Mouse (Mus musculus) forebrain, embryonic 14.5 days (tissue): ENCODE data around the gene Gm48552. TPM values are rescaled to one million over a fixed set of nuclear protein-coding genes. Genes with fewer than 3 reads are reported as not detected.

ENCODE experiments used
- ATAC-seq: fragments of 200-750 bp; cut with Nextera tagmentation; 2 replicates; pipeline ENCODE4 v1.8.0; 2017; ENCODE audit warnings: mild to moderate bottlenecking, moderate library complexity
- DNase-seq: peaks from one replicate; pipeline ENCODE4 v3.0.0-alpha.2; 2015; ENCODE audit warnings: low spot score
- H3K27ac ChIP-seq: fragments of 300-500 bp; sonication (generic); 2 replicates; pipeline ENCODE4 v1.5.1; 2014; ENCODE audit warnings: low read depth, mild to moderate bottlenecking, control low read depth, low read length, moderate library complexity
- H3K27me3 ChIP-seq: fragments of 300-500 bp; sonication (generic); replicated peaks from 2 replicates; pipeline ENCODE4 v1.6.1; 2014; ENCODE audit warnings: low read length, control low read depth, mixed read lengths; ENCODE audit not compliant: control insufficient read depth, insufficient read depth
- H3K36me3 ChIP-seq: fragments of 300-500 bp; sonication (generic); 2 replicates; pipeline ENCODE4 v1.6.1; 2014; ENCODE audit warnings: low read length, control low read depth; ENCODE audit not compliant: control insufficient read depth, insufficient read depth
- H3K4me1 ChIP-seq: fragments of 300-500 bp; sonication (generic); 2 replicates; pipeline ENCODE4 v1.6.1; 2014; ENCODE audit warnings: antibody characterized with exemption, low read length, control low read depth; ENCODE audit not compliant: control insufficient read depth, insufficient read depth
- H3K4me2 ChIP-seq: fragments of 300-500 bp; sonication (generic); 2 replicates; pipeline ENCODE4 v1.6.1; 2014; ENCODE audit warnings: mild to moderate bottlenecking, control low read depth, low read length
- H3K4me3 ChIP-seq: fragments of 300-500 bp; sonication (generic); 2 replicates; pipeline ENCODE4 v1.5.1; 2014; ENCODE audit warnings: low read depth, low read length, control low read depth
- H3K9ac ChIP-seq: fragments of 300-500 bp; sonication (generic); 2 replicates; pipeline ENCODE4 v1.6.1; 2014; ENCODE audit warnings: mild to moderate bottlenecking, low read length, control low read depth, moderate library complexity
- H3K9me3 ChIP-seq: fragments of 300-500 bp; sonication (generic); replicated peaks from 2 replicates; pipeline ENCODE4 v1.6.1; 2016; ENCODE audit warnings: low read length, control low read depth, mixed read lengths; ENCODE audit not compliant: control insufficient read depth
- WGBS: fragments of 180-500 bp; shearing (Covaris S2); extraction: QIAGEN DNeasy Blood & Tissue Kit; methylation state at CpG from one replicate; pipeline ENCODE4 v1.1.7; 2014; 5-methylcytosine and 5-hydroxymethylcytosine counted together
- polyA plus RNA-seq: library from polyadenylated mRNA; unstranded; fragments of >200 nt; fragmentation: Nextera tagmentation; extraction: Ambion mirVana; gene quantifications from 2 replicates; pipeline ENCODE4 v1.2.1, GENCODE M21; 2014

Gm48552 gene
- polyA plus RNA-seq, 1 experiment from 2014 or later, result 0.65 TPM

DNA sequence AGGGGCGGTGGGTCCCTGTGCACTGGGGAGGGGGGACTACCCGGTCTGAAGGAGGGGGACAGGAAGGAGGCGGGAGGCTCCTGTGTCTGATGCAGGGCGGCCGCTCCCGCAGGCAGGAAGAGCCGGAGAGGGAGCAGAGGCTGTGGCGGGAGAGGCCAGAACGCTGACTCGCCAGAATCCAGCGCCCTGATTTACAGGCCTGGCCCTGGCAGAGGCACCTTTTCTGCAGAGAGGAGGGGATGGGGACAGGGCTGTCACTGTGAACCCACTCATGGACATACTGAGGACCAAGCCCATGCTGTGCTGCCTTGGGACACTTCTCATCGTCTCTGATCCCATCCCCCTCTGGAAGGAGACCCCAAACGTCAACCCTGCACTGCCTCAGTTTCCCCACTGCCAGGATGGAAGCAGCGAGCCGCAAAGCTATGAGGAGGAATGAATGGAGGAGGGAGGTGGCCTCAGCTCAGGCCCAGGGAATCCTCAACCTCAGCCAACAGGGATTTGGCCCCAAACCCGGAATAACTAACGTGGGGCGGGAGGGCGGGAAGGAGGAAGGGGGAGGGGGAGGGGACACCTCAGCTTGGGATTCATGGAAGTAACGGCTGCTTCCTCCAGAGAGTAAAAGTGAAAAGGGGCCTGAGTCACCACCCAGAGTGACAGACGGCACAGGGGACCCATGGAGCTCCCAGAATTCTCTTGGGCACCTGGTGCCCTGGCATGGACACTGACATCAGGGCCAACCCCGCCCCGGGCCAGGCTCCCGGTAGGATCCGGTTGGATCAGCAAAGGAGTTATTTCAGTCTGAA is 35.6 kb downstream of the Gm48552 start:
- 0 out of 2 replicates have a peak, but pooled peaks have one; percentile 18 for ATAC-seq
- 0 out of 2 replicates have a peak, but pooled peaks cover 8% of the 10 kb centered on the region for H3K27me3 ChIP-seq
- peaks cover 10% of the 10 kb centered on the region for H3K36me3 ChIP-seq
- H3K4me2 ChIP-seq, result peak overlapping the region; percentile 71
- H3K4me3 ChIP-seq, result no peak overlapping the region
- peak; percentile 63 for DNase-seq
- peaks cover 17% of the 10 kb centered on the region for H3K4me1 ChIP-seq
- peak overlapping the region; percentile 30 for H3K9ac ChIP-seq
- peak overlapping the region; percentile 60 for H3K27ac ChIP-seq
- WGBS, result 5% methylated on average over 24 of the region's 25 CpGs
- H3K9me3 ChIP-seq, result no peaks in the 10 kb centered on the region

DNA sequence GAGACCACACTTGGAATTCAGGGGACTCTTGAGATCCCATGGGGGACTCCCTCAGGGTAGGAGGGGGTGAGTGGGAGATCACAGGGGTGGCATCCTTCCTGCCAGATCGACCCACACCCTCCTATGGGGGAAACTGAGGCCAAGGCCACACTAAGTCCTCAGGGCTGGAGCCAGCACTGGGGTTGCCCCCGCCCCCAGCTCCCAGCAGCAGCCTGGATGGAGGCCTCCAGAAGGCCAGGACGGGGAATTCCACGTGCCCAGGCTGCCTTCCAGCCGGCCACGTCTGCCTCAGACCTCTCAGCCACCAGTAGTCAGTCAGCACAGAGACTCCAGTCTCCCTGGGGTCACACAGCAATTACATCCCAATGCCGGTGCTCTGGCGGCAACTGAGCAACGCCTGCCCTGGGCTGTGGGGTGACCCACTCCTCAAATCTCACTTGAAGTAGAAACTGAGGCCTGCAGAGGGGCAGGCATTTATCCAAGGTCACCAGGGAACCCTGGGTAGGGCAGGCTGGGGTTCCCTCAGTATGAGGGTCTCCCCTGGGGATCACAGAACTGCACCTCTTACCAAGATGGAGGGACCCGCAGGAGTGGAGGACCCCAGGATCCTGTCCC is 36.5 kb downstream of the Gm48552 start:
- Histone ChIP-seq H3K9me3 (no peaks in the 10 kb centered on the region), H3K36me3 (peaks cover 2% of the 10 kb centered on the region; the same call in 1 of the 2 replicates), H3K27me3 (0 out of 2 replicates have a peak, but pooled peaks cover 8% of the 10 kb centered on the region), H3K27ac (peak overlapping the region; percentile 40), H3K4me1 (peaks cover 19% of the 10 kb centered on the region), H3K9ac (peak overlapping the region; percentile 30), H3K4me2 (peak overlapping the region; percentile 71), H3K4me3 (0 out of 2 replicates have a peak overlapping the region, but pooled peaks have one; percentile 37)
- ATAC-seq (no peak), DNase-seq (no peak)
- 34% methylated on average over 10 of the region's 10 CpGs for WGBS

DNA sequence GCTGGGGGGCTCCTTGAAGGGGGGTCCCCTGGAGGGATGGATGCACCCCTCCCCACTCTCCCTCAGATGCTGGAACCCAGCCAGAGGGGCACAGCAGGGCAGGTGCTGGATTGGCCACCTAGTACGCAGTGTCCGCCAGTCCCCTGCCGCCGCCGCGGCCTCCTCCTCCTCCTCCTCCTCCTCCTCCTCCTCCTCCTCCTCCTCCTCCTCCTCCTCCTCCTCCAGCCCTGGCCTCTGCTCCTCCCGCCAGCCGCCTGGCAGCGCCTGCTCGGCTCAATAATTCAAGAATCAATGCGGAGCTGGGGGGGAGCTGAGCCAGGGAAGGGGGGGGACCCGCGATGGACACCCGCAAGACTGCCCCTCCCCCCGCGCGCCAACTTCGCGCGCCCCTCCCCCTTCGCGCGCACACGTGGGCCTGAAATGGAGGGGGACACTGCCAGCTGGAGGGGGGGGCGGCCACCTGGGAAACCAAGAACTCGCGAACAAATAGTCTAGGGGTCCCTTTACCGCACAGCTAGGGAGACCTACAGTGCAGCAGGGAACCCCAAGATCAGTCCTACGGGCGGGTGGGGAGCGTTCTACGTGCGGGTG is 37.4 kb downstream of the Gm48552 start:
- H3K4me2 ChIP-seq, result peak overlapping the region; percentile 71
- DNase-seq, result peak; percentile 59
- 0% methylated on average over 18 of the region's 33 CpGs for WGBS
- H3K36me3 ChIP-seq, result no peaks in the 10 kb centered on the region
- peak overlapping the region; percentile 58 for H3K9ac ChIP-seq
- ATAC-seq, result no peak
- H3K4me3 ChIP-seq, result peak overlapping the region; percentile 37
- H3K4me1 ChIP-seq, result peaks cover 22% of the 10 kb centered on the region
- H3K9me3 ChIP-seq, result no peaks in the 10 kb centered on the region
- 0 out of 2 replicates have a peak, but pooled peaks cover 8% of the 10 kb centered on the region for H3K27me3 ChIP-seq
- H3K27ac ChIP-seq, result peak overlapping the region; percentile 40; the same call in 1 of the 2 replicates

DNA sequence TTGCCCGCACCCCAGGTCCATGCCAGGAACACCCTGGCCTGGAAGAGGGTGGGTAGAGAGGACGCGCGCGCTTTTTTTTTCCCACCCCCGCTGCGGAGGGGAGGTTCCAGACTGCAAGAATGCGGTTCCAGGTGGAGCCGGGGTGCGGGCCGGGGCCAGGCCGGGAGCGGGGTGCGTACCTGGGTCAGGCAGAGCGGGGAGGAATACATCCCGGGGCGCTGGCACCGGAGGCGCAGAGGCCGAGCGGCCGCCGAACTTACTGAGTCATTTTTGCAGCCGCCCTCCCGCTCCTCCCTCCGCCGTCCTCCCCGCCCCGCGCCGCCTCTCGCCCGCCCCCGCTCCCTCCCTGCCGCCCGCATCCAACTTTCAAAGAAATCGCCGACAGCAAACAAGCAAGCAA is 38.1 kb downstream of the Gm48552 start:
- ATAC-seq, result no peak
- peaks cover 23% of the 10 kb centered on the region for H3K4me1 ChIP-seq
- DNase-seq, result no peak
- no peaks in the 10 kb centered on the region for H3K9me3 ChIP-seq
- H3K4me3 ChIP-seq, result peak overlapping the region; percentile 37
- peak overlapping the region; percentile 58 for H3K9ac ChIP-seq
- H3K27me3 ChIP-seq, result 0 out of 2 replicates have a peak, but pooled peaks cover 8% of the 10 kb centered on the region
- WGBS, result 1% methylated on average over 36 of the region's 38 CpGs
- no peaks in the 10 kb centered on the region for H3K36me3 ChIP-seq
- H3K4me2 ChIP-seq, result peak overlapping the region; percentile 71
- peak overlapping the region; percentile 9; the same call in 1 of the 2 replicates for H3K27ac ChIP-seq

DNA sequence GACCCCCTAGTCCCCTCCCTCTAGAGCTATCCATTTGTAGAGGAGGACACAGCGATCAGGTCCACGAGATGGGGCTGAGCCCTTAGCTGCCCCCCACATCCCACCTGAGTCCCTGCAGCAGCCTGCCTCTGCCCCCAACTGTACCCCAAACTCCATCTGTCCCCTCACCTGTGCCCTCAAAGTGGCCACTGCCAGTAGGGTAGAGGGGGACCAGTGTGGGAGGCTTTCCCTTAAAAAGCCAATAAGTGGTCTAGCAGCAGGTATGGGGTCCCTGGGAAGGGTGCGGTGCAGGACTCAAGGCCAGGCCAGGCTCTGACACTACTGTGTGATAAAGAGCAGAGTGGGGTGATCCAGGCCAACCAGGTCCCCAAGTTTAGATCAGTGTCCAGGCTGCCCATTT is 38.5 kb downstream of the Gm48552 start:
- no peak overlapping the region for H3K27ac ChIP-seq
- peak overlapping the region; percentile 58; the same call in 1 of the 2 replicates for H3K9ac ChIP-seq
- no peaks in the 10 kb centered on the region for H3K36me3 ChIP-seq
- H3K9me3 ChIP-seq, result no peaks in the 10 kb centered on the region
- WGBS, result 33% methylated on average over 3 of the region's 3 CpGs
- peak overlapping the region; percentile 37 for H3K4me3 ChIP-seq
- ATAC-seq (no peak), DNase-seq (no peak)
- peaks cover 23% of the 10 kb centered on the region for H3K4me1 ChIP-seq
- H3K27me3 ChIP-seq, result 0 out of 2 replicates have a peak, but pooled peaks cover 8% of the 10 kb centered on the region
- H3K4me2 ChIP-seq, result peak overlapping the region; percentile 71

DNA sequence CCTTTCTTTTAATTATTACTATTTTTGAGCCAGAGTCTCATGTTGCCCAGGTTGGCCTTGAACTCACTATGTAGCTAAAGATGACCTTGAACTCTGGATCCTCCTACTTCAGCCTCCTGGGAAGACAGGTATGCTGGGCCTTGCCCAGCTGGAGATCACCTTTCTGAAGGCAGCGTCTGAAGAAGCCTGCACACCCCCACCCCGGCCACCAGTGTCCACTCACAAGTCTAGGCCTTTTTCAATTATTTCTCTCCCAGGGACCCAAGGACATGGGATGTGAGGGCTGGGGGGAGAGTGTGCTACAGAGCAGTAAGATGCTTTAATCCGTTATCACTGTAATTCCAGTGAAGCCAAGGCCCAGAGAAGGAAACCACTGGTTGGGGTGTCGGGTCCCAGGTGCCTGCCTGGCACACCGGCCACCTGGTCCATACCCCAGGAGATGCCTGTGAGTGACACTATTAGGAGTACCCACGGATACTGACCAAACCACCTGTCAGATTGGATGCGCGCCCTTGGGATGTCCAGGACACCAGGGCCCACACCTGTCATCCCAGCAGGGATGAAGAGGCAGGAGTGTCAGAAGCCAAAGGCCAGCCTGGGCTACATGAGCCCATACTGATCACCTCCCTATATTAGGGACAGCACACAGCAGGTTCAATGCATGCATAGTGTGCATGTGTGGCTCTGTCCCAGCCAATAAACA is 39.1 kb downstream of the Gm48552 start:
- H3K4me3 ChIP-seq, result no peak overlapping the region
- no peaks in the 10 kb centered on the region for H3K9me3 ChIP-seq
- DNase-seq (no peak), ATAC-seq (no peak)
- H3K27ac ChIP-seq, result no peak overlapping the region
- no peaks in the 10 kb centered on the region for H3K36me3 ChIP-seq
- H3K27me3 ChIP-seq, result 0 out of 2 replicates have a peak, but pooled peaks cover 8% of the 10 kb centered on the region
- no peak overlapping the region for H3K9ac ChIP-seq
- H3K4me1 ChIP-seq, result peaks cover 27% of the 10 kb centered on the region
- H3K4me2 ChIP-seq, result no peak overlapping the region
- WGBS, result 77% methylated on average over 8 of the region's 8 CpGs

DNA sequence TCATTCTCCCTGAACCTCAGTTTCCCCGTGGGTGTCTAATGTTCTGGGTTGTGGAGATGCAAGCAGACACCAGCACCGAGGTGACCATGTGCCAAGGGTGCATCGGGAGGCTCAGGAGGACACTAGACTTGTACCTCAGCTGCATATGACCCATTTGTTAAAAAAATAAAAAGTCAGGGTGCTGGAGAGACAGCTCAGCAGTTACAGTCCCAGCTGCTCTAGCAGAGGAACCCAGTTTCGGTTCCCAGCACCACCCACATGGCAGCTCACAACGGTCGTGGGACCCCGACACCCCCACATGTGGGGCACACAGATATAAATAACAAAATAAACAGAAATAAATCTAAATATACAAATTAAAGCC is 39.7 kb downstream of the Gm48552 start:
- no peaks in the 10 kb centered on the region for H3K36me3 ChIP-seq
- no peak overlapping the region for H3K4me3 ChIP-seq
- H3K9me3 ChIP-seq, result no peaks in the 10 kb centered on the region
- no peak overlapping the region for H3K4me2 ChIP-seq
- ATAC-seq (no peak), DNase-seq (no peak)
- no peak overlapping the region for H3K9ac ChIP-seq
- 91% methylated on average over 7 of the region's 7 CpGs for WGBS
- H3K4me1 ChIP-seq, result peaks cover 30% of the 10 kb centered on the region
- H3K27me3 ChIP-seq, result 0 out of 2 replicates have a peak, but pooled peaks cover 8% of the 10 kb centered on the region
- H3K27ac ChIP-seq, result no peak overlapping the region; the same call in 1 of the 2 replicates

DNA sequence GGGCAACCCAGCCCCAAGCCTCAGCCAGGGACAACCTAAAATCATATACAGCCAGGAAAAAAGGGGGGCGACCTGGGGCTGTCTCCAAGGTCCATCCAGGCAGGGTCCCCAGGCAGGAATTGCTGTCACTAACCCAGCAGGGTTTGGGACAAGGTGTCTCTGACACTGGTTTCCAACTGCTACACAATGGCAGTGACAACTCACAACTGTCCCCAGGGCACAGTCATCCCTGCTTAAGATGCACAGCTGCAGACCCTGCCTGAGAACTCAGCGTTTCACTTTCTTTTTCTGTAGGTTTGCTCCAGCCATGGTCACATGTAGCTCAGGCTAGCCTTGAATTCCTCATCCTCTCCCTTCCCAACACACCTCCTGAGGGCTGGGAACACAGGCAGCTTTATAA is 40.3 kb downstream of the Gm48552 start:
- DNase-seq, result no peak
- peaks cover 32% of the 10 kb centered on the region for H3K4me1 ChIP-seq
- 35% methylated on average over 2 of the region's 2 CpGs for WGBS
- H3K27me3 ChIP-seq, result 0 out of 2 replicates have a peak, but pooled peaks cover 8% of the 10 kb centered on the region
- no peaks in the 10 kb centered on the region for H3K36me3 ChIP-seq
- peak overlapping the region; percentile 88 for H3K4me2 ChIP-seq
- H3K9ac ChIP-seq, result no peak overlapping the region
- no peaks in the 10 kb centered on the region for H3K9me3 ChIP-seq
- ATAC-seq, result no peak
- H3K4me3 ChIP-seq, result 0 out of 2 replicates have a peak overlapping the region, but pooled peaks have one; percentile 77
- no peak overlapping the region for H3K27ac ChIP-seq
